Mouse (Mus musculus) intestine, embryonic 15.5 days (tissue): Measurements from ENCODE around the gene Hao1. TPM values are rescaled to one million over a fixed set of nuclear protein-coding genes. Genes with fewer than 3 reads are reported as not detected.

ENCODE experiments used
- ATAC-seq: fragments of 200-750 bp; cut with Nextera tagmentation; 2 replicates; pipeline ENCODE4 v1.8.0; 2017; ENCODE audit warnings: moderate TSS enrichment, moderate library complexity
- H3K27ac ChIP-seq: fragments of 300-500 bp; sonication (generic); 2 replicates; pipeline ENCODE4 v1.5.1; 2015; ENCODE audit warnings: mild to moderate bottlenecking, inconsistent platforms
- H3K27me3 ChIP-seq: fragments of 300-500 bp; sonication (generic); replicated peaks from 2 replicates; pipeline ENCODE4 v1.6.1; 2015; ENCODE audit warnings: inconsistent platforms
- H3K36me3 ChIP-seq: fragments of 300-500 bp; sonication (generic); 2 replicates; pipeline ENCODE4 v1.6.1; 2015; ENCODE audit warnings: inconsistent platforms
- H3K4me1 ChIP-seq: fragments of 300-500 bp; sonication (generic); replicated peaks from 2 replicates; pipeline ENCODE4 v1.6.1; 2015; ENCODE audit warnings: inconsistent platforms
- H3K4me2 ChIP-seq: fragments of 300-500 bp; sonication (generic); replicated peaks from 2 replicates; pipeline ENCODE4 v1.6.1; 2015; ENCODE audit warnings: mild to moderate bottlenecking, inconsistent platforms
- H3K4me3 ChIP-seq: fragments of 300-500 bp; sonication (generic); replicated peaks from 2 replicates; pipeline ENCODE4 v1.5.1; 2015; ENCODE audit warnings: inconsistent platforms
- H3K9ac ChIP-seq: fragments of 300-500 bp; sonication (generic); 2 replicates; pipeline ENCODE4 v1.6.1; 2015; ENCODE audit warnings: inconsistent platforms
- H3K9me3 ChIP-seq: fragments of 300-500 bp; sonication (generic); 2 replicates; pipeline ENCODE4 v1.6.1; 2016; ENCODE audit warnings: inconsistent platforms
- WGBS: fragments of 180-500 bp; shearing (Covaris S2); methylation state at CpG from one replicate; pipeline ENCODE4 v1.1.7; 2015; 5-methylcytosine and 5-hydroxymethylcytosine counted together
- polyA plus RNA-seq: library from polyadenylated mRNA; unstranded; fragments of >200 nt; fragmentation: Nextera tagmentation; extraction: Ambion mirVana; gene quantifications from 2 replicates; pipeline ENCODE4 v1.2.1, GENCODE M21; 2015

Hao1 gene
- polyA plus RNA-seq, result not detected in 2 replicates

GRCm38 (mm10) chr2:134554221-134554727 is at the start of gene Hao1:
Gene Hao1, minus strand, starts transcription at chr2:134554368.
- Histone ChIP-seq H3K9me3 (no peaks in the 10 kb centered on the region), H3K4me1 (no peaks in the 10 kb centered on the region), H3K27me3 (no peaks in the 10 kb centered on the region), H3K4me3 (no peak within 1 kb of the TSS), H3K36me3 (no peaks in the 10 kb centered on the region), H3K9ac (no peak within 1 kb of the TSS), H3K4me2 (no peak within 1 kb of the TSS), H3K27ac (no peak within 1 kb of the TSS)
- ATAC-seq, result no peak
- WGBS, result 71% methylated on average over 8 of the region's 8 CpGs

DNA sequence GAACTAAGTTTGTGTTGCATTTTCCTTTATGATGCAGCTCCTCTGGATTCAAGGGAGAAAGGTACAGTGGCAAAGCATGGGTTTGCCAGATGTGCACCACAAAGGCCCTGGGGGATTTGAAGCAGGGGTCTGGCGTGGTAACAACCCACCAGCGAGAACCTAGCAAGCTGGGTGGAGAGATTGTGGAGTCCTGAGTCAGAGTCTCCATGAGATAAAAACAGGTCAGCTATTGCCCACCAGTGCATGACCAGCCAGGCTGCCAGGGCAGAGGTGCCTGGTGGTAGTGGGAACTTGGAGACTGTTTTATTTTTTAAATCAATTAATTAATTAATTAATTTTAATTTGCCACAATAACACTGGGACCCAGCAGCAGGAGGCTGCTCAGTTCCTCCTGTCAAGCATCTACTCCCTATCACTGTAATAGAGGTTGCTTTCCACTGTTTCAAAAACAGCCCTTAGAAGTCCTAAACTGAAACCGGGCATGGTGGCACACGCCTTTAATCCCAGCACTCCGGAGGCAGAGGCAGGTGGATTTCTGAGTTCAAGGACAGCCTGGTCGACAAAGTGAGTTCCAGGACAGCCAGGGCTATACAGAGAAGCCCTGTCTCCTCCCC is 37.0 kb upstream of the Hao1 start:
- no peak overlapping the region for H3K4me2 ChIP-seq
- H3K4me3 ChIP-seq, result no peak overlapping the region
- 94% methylated on average over 6 of the region's 6 CpGs for WGBS
- no peaks in the 10 kb centered on the region for H3K36me3 ChIP-seq
- no peaks in the 10 kb centered on the region for H3K9me3 ChIP-seq
- H3K27ac ChIP-seq, result no peak overlapping the region
- no peak for ATAC-seq
- H3K9ac ChIP-seq, result no peak overlapping the region
- no peaks in the 10 kb centered on the region for H3K27me3 ChIP-seq
- H3K4me1 ChIP-seq, result no peaks in the 10 kb centered on the region

GRCm38 (mm10) chr2:134585243-134585642 is 31.1 kb upstream of the Hao1 start:
- Histone ChIP-seq H3K9ac (no peak overlapping the region), H3K4me1 (no peaks in the 10 kb centered on the region), H3K4me2 (no peak overlapping the region), H3K4me3 (no peak overlapping the region), H3K27ac (no peak overlapping the region), H3K27me3 (no peaks in the 10 kb centered on the region), H3K36me3 (no peaks in the 10 kb centered on the region), H3K9me3 (no peaks in the 10 kb centered on the region)
- no peak for ATAC-seq
- WGBS, result 67% methylated on average over 4 of the region's 4 CpGs

GRCm38 (mm10) chr2:134559422-134559821 is 5.3 kb upstream of the Hao1 start:
- no peak for ATAC-seq
- Histone ChIP-seq H3K9ac (no peak overlapping the region), H3K4me2 (no peak overlapping the region), H3K36me3 (no peaks in the 10 kb centered on the region), H3K4me3 (no peak overlapping the region), H3K27ac (no peak overlapping the region), H3K27me3 (no peaks in the 10 kb centered on the region), H3K9me3 (no peaks in the 10 kb centered on the region), H3K4me1 (no peaks in the 10 kb centered on the region)
- 63% methylated on average over 3 of the region's 3 CpGs for whole genome bisulfite sequencing

DNA sequence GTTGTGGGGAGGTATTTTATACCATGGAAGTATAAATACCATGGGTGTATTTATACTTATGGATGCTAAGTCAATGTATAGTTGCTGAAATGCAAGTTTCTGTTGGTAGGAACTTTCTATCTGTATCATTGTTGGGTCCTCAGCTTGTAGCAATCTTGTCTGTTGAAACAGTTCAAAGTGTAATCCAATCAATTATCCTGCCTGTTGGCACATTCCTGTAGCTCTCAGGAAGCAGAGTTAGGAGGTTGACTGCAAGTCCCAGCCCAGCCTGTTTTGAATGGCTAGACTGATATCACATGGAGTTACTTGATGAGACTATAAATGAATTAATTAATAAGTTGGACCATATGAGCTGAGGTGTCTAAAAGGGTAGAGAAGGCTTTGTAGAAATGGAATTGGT is 1.8 kb downstream of the Hao1 start:
- no peak for ATAC-seq
- no peaks in the 10 kb centered on the region for H3K36me3 ChIP-seq
- no peaks in the 10 kb centered on the region for H3K27me3 ChIP-seq
- H3K4me3 ChIP-seq, result no peak overlapping the region
- no peak overlapping the region for H3K9ac ChIP-seq
- no peaks in the 10 kb centered on the region for H3K9me3 ChIP-seq
- H3K27ac ChIP-seq, result no peak overlapping the region
- H3K4me2 ChIP-seq, result no peak overlapping the region
- H3K4me1 ChIP-seq, result no peaks in the 10 kb centered on the region

DNA sequence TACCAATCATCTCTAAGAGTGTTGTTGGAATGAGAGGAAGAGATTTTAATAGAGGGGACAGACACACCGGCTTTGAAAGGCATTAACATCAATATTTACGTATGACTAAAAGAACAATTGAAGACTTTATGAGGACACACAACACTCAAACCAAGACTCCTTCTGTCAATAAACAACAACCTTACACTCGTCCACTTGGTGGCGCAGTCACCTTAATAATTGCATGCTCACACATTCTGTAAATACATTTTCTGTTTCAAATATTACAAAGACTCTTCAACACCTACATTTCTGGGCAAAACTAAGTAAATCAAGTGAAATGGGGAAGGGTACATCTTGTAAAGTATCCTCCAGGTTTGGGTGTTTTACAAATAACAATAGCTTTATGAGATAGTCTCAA is 4.4 kb downstream of the Hao1 start:
- H3K9me3 ChIP-seq, result no peaks in the 10 kb centered on the region
- H3K4me3 ChIP-seq, result no peak overlapping the region
- H3K27me3 ChIP-seq, result no peaks in the 10 kb centered on the region
- no peak overlapping the region for H3K4me2 ChIP-seq
- H3K9ac ChIP-seq, result no peak overlapping the region
- H3K4me1 ChIP-seq, result no peaks in the 10 kb centered on the region
- 19% methylated on average over 4 of the region's 4 CpGs for WGBS
- ATAC-seq, result no peak
- no peaks in the 10 kb centered on the region for H3K36me3 ChIP-seq
- H3K27ac ChIP-seq, result no peak overlapping the region

GRCm38 (mm10) chr2:134545116-134545515 is 9.1 kb downstream of the Hao1 start:
- no peak overlapping the region for H3K9ac ChIP-seq
- no peaks in the 10 kb centered on the region for H3K9me3 ChIP-seq
- whole genome bisulfite sequencing, result 62% methylated on average over 5 of the region's 5 CpGs
- no peak overlapping the region for H3K27ac ChIP-seq
- no peak for ATAC-seq
- H3K36me3 ChIP-seq, result no peaks in the 10 kb centered on the region
- H3K4me2 ChIP-seq, result no peak overlapping the region
- no peaks in the 10 kb centered on the region for H3K4me1 ChIP-seq
- no peaks in the 10 kb centered on the region for H3K27me3 ChIP-seq
- no peak overlapping the region for H3K4me3 ChIP-seq

- Histone ChIP-seq H3K4me2 (no peak overlapping the region), H3K27ac (no peak overlapping the region), H3K9me3 (no peaks in the 10 kb centered on the region), H3K4me1 (no peaks in the 10 kb centered on the region), H3K27me3 (no peaks in the 10 kb centered on the region), H3K9ac (no peak overlapping the region), H3K36me3 (no peaks in the 10 kb centered on the region), H3K4me3 (no peak overlapping the region)
- no peak for ATAC-seq
- 77% methylated on average over 8 of the region's 8 CpGs for WGBS
Measured at GRCm38 (mm10) chr2:134544321-134545065, 9.7 kb downstream of the Hao1 start.

DNA sequence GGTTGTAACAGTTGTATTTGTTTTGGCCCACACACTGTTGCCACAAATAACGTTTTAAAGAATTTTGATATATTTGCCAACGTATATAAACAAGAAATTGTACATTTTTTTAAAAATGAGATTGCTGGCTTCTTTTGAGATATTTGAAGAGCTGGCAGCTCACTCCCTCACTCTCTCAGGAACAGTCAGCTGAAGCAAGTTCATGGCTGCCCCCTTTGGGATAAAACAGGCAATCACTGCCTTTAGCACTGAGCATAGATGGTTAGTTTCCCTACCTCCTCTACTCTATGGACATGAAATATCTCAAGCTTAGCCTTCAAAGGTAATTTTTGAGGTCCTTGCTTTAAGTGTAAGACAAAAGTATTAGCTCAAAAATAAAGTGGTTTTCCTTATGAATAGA is 10.7 kb downstream of the Hao1 start:
- Histone ChIP-seq H3K9ac (no peak overlapping the region), H3K27ac (no peak overlapping the region), H3K36me3 (no peaks in the 10 kb centered on the region), H3K4me2 (no peak overlapping the region), H3K27me3 (no peaks in the 10 kb centered on the region), H3K4me3 (no peak overlapping the region), H3K9me3 (no peaks in the 10 kb centered on the region), H3K4me1 (no peaks in the 10 kb centered on the region)
- no peak for ATAC-seq
- WGBS, result 54% methylated on average over 2 of the region's 2 CpGs

DNA sequence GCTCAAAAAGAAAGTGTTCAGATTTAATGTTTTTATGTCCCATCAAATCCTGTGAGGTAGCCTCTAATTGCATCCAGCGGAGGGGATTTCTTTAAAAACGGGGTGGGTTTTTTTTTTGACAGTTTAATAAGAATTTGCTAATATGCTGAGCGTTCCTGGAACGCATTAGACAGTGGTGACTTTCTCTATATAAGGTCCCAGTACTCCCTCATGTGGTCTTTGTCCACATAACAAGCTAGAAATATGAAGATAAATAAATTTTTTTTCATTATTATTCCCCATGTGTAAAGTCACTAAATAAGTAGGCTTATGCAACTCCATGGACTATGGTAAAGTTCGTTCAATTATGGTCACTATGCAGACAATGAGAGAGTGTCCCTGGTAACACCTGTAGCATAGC is 13.1 kb downstream of the Hao1 start:
- Histone ChIP-seq H3K4me3 (no peak overlapping the region), H3K4me2 (no peak overlapping the region), H3K9ac (no peak overlapping the region), H3K4me1 (no peaks in the 10 kb centered on the region), H3K36me3 (no peaks in the 10 kb centered on the region), H3K27ac (no peak overlapping the region), H3K9me3 (no peaks in the 10 kb centered on the region), H3K27me3 (no peaks in the 10 kb centered on the region)
- 77% methylated on average over 5 of the region's 5 CpGs for WGBS
- no peak for ATAC-seq

DNA sequence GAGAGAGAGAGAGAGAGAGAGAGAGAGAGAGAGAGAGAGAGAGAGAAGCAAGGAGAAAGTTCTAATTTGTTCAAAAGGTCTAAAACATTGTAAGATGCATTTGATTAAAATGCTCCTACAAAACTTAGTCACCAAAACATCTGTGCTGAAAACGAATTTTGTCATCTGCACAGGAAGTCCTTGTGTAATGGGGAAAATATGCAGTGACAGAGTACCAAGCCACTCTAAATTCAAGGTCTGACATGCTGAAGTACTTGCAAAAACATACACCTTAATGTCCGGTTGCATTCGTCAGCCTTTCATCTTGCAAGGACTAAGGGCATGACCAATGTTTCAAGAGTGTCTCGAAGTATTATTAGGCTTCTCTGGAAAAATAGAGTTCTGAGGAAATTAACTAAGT is 15.7 kb downstream of the Hao1 start:
- H3K4me1 ChIP-seq, result no peaks in the 10 kb centered on the region
- H3K36me3 ChIP-seq, result no peaks in the 10 kb centered on the region
- H3K27me3 ChIP-seq, result no peaks in the 10 kb centered on the region
- no peak overlapping the region for H3K27ac ChIP-seq
- H3K4me3 ChIP-seq, result no peak overlapping the region
- no peak for ATAC-seq
- H3K9ac ChIP-seq, result no peak overlapping the region
- 67% methylated on average over 4 of the region's 4 CpGs for WGBS
- no peak overlapping the region for H3K4me2 ChIP-seq
- no peaks in the 10 kb centered on the region for H3K9me3 ChIP-seq

- no peaks in the 10 kb centered on the region for H3K4me1 ChIP-seq
- no peak overlapping the region for H3K4me2 ChIP-seq
- no peak overlapping the region for H3K27ac ChIP-seq
- H3K9me3 ChIP-seq, result no peaks in the 10 kb centered on the region
- H3K9ac ChIP-seq, result no peak overlapping the region
- H3K4me3 ChIP-seq, result no peak overlapping the region
- no peaks in the 10 kb centered on the region for H3K27me3 ChIP-seq
- 68% methylated on average over 7 of the region's 7 CpGs for WGBS
- no peaks in the 10 kb centered on the region for H3K36me3 ChIP-seq
- ATAC-seq, result no peak
Measured at GRCm38 (mm10) chr2:134528122-134528810, 25.9 kb downstream of the Hao1 start.
